Mouse (Mus musculus) embryo, embryonic 11.5 days (tissue): ENCODE results near the gene Gm8232.
"Not testable (repeated sequence)": the region's sequence is repeated elsewhere in the genome, so short reads cannot be mapped to it uniquely, and the experiment has no call there.

Source experiments
- DNase-seq: peaks from one replicate; pipeline ENCODE4 v3.0.0-alpha.2; 2012; ENCODE audit warnings: low read depth, low spot score

Gene Gm8232

DNA sequence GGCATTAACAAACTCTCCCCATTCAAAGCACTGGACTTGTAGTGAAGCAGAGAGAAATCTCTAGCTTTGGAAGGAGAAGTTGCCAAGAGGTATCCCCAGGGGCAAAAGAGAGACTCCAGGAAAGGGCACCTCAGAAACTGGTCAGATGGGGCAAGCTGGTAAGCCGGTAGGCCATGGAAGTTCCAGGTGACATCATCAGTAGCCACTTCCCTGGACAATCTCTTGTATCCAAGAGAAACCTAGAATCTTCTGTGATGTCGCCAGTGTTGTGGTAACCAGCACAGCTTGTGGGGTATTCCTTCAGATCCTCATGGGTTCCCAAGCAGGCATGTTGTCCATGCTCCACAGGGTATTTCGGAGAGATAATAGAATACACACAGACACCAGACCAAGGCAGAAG, at the start of gene Gm8232:
Gm8232 (plus strand) TSS at position 301 of the 400 bp plus-strand sequence.
- DNase-seq, result not testable (repeated sequence)

DNA sequence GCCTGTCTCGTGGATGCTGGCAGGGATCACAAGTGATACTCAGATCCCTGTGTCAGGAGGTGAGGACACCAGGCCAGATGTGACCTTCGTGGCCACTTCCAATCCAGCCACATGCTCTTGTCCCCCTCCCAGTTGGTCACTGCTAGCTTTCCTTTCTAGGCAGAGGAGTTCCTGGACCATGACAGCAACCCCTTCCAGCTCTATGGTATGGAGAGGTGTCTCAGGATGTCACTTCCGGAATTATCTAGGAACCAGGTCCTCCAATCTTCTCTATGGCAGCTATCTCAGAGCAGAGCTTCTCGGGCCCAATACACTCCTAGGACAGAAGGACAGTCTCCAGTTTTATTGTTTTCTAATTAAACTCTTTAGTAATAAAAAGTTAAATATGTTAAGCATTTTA, 49.2 kb upstream of the Gm8232 start:
- DNase-seq, result not testable (repeated sequence)

DNA sequence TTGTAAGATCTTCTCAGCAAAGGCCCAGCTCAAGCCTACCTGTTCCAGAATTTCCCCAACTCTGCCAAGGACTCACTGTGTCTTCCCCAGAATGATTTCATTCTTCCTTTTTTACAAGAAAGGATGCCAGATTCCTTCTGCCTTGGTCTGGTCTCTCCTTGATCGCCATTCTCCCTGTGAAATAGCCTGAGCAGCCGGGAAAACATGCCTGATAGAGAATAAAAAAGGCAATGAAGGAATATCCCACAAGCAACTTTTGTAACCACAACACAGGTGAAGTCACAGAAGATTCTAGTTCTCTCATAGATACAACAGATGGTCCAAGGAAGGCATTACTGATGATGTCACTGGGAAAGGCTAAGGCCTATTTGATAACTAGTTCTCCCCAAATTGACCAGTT, 22.8 kb upstream of the Gm8232 start, which contains the start of gene Gm3371:
Gm3371 (minus strand) TSS at position 101 of the 400 bp plus-strand sequence.
- not testable (repeated sequence) for DNase-seq
